Mouse (Mus musculus): ENCODE data around the gene Kctd20. TPM values are rescaled to one million over a fixed set of nuclear protein-coding genes. Genes with fewer than 3 reads are reported as not detected.

Gene Kctd20
- polyA plus RNA-seq, 1 experiment from 2014 or later: 123 TPM

Other genes with a start within 250 kb of the Kctd20 start
- 0.43 and 3.5 TPM in 2 replicates for gene AC170998.1, start 225.9 kb upstream of the Kctd20 start, polyA plus RNA-seq (2015; fragmentation: Nextera tagmentation; extraction: Ambion mirVana)
- gene Mapk13, start 182.7 kb upstream of the Kctd20 start, polyA plus RNA-seq (2015; fragmentation: Nextera tagmentation; extraction: Ambion mirVana): 0.47 and 1.1 TPM in 2 replicates
- gene Brpf3, start 150.9 kb upstream of the Kctd20 start, polyA plus RNA-seq (2015; fragmentation: Nextera tagmentation; extraction: Ambion mirVana): 7.1 and 8.5 TPM in 2 replicates
- not detected in 2 replicates for gene Pnpla1, start 93.5 kb upstream of the Kctd20 start, polyA plus RNA-seq (2015; fragmentation: Nextera tagmentation; extraction: Ambion mirVana)
- gene 4930539E08Rik, start 36.6 kb upstream of the Kctd20 start, polyA plus RNA-seq (2015; fragmentation: Nextera tagmentation; extraction: Ambion mirVana): 0.53 and 1.8 TPM in 2 replicates
- gene Pxt1, start 8.1 kb upstream of the Kctd20 start, polyA plus RNA-seq (2015; fragmentation: Nextera tagmentation; extraction: Ambion mirVana): not detected in 2 replicates
- 129 and 136 TPM in 2 replicates for gene Stk38, start 56.0 kb downstream of the Kctd20 start, polyA plus RNA-seq (2015; fragmentation: Nextera tagmentation; extraction: Ambion mirVana)
- 571 and 653 TPM in 2 replicates for gene Srsf3, start 80.7 kb downstream of the Kctd20 start, polyA plus RNA-seq (2015; fragmentation: Nextera tagmentation; extraction: Ambion mirVana)
- gene Cdkn1a, start 139.0 kb downstream of the Kctd20 start, polyA plus RNA-seq (2015; fragmentation: Nextera tagmentation; extraction: Ambion mirVana): 37.9 and 52.0 TPM in 2 replicates
- not detected in 2 replicates for gene Rab44, start 162.2 kb downstream of the Kctd20 start, polyA plus RNA-seq (2015; fragmentation: Nextera tagmentation; extraction: Ambion mirVana)